Mouse (Mus musculus) lung, embryonic 16.5 days (tissue): ENCODE measurements at regions not wholly inside any gene's neighbourhood (a gene's known extent, or its start where the extent isn't known, plus 50 kb on each side); places are given as distances from the start of the nearest gene placed in this dataset.
"Not testable (repeated sequence)": the region's sequence is repeated elsewhere in the genome, so short reads cannot be mapped to it uniquely, and the experiment has no call there.

Source experiments
- ATAC-seq: fragments of 200-750 bp; cut with Nextera tagmentation; 2 replicates; pipeline ENCODE4 v1.8.0; 2017; ENCODE audit warnings: low read depth, mild to moderate bottlenecking, moderate library complexity
- H3K27ac ChIP-seq: fragments of 300-500 bp; sonication (generic); 2 replicates; pipeline ENCODE4 v1.5.1; 2014; ENCODE audit warnings: mild to moderate bottlenecking, control low read depth, low read length
- H3K27me3 ChIP-seq: fragments of 300-500 bp; sonication (generic); 2 replicates; pipeline ENCODE4 v1.6.1; 2014; ENCODE audit warnings: low read depth, low read length, mixed read lengths; ENCODE audit not compliant: control insufficient read depth, insufficient read depth
- H3K36me3 ChIP-seq: fragments of 300-500 bp; sonication (generic); 2 replicates; pipeline ENCODE4 v1.6.1; 2014; ENCODE audit warnings: low read length; ENCODE audit not compliant: control insufficient read depth, insufficient read depth
- H3K4me1 ChIP-seq: fragments of 300-500 bp; sonication (generic); replicated peaks from 2 replicates; pipeline ENCODE4 v1.6.1; 2014; ENCODE audit warnings: low read length, mixed read lengths; ENCODE audit not compliant: control insufficient read depth, insufficient read depth
- H3K4me2 ChIP-seq: fragments of 300-500 bp; sonication (generic); 2 replicates; pipeline ENCODE4 v1.6.1; 2014; ENCODE audit warnings: low read depth, low read length, control low read depth
- H3K4me3 ChIP-seq: fragments of 300-500 bp; sonication (generic); 2 replicates; pipeline ENCODE4 v1.5.1; 2014; ENCODE audit warnings: mild to moderate bottlenecking, low read length, control low read depth
- H3K9ac ChIP-seq: fragments of 300-500 bp; sonication (generic); 2 replicates; pipeline ENCODE4 v1.6.1; 2014; ENCODE audit warnings: low read length, control low read depth
- H3K9me3 ChIP-seq: fragments of 300-500 bp; sonication (generic); 2 replicates; pipeline ENCODE4 v1.6.1; 2016; ENCODE audit warnings: low read length; ENCODE audit not compliant: control insufficient read depth
- WGBS: fragments of 180-500 bp; shearing (Covaris S2); extraction: QIAGEN DNeasy Blood & Tissue Kit; methylation state at CpG from one replicate; pipeline ENCODE4 v1.1.7; 2014; 5-methylcytosine and 5-hydroxymethylcytosine counted together

- WGBS, result 62% methylated on average over 8 of the region's 8 CpGs
- Histone ChIP-seq H3K27ac (no peak overlapping the region), H3K36me3 (no peaks in the 10 kb centered on the region), H3K9ac (no peak overlapping the region), H3K4me1 (peaks cover 3% of the 10 kb centered on the region; the same call in 1 of the 2 replicates), H3K4me3 (no peak overlapping the region), H3K9me3 (no peaks in the 10 kb centered on the region), H3K4me2 (no peak overlapping the region), H3K27me3 (no peaks in the 10 kb centered on the region)
- ATAC-seq, result no peak
Observed at GRCm38 (mm10) chr16:29913357-29914010, 150.7 kb upstream of the Hes1 start.

GRCm38 (mm10) chr16:29915346-29915745 lies 148.8 kb upstream of the Hes1 start:
- no peak overlapping the region for H3K4me2 ChIP-seq
- 57% methylated on average over 11 of the region's 11 CpGs for WGBS
- no peaks in the 10 kb centered on the region for H3K27me3 ChIP-seq
- H3K27ac ChIP-seq, result no peak overlapping the region
- no peak overlapping the region for H3K4me3 ChIP-seq
- H3K36me3 ChIP-seq, result no peaks in the 10 kb centered on the region
- no peaks in the 10 kb centered on the region for H3K9me3 ChIP-seq
- peak; percentile 89 for ATAC-seq
- no peak overlapping the region for H3K9ac ChIP-seq
- H3K4me1 ChIP-seq, result 0 out of 2 replicates have a peak, but pooled peaks cover 3% of the 10 kb centered on the region

GRCm38 (mm10) chr16:29917989-29918388 lies 146.2 kb upstream of the Hes1 start:
- WGBS, result 55% methylated on average over 3 of the region's 3 CpGs
- no peaks in the 10 kb centered on the region for H3K27me3 ChIP-seq
- no peak overlapping the region for H3K4me2 ChIP-seq
- H3K4me1 ChIP-seq, result 0 out of 2 replicates have a peak, but pooled peaks cover 3% of the 10 kb centered on the region
- ATAC-seq, result no peak
- H3K36me3 ChIP-seq, result no peaks in the 10 kb centered on the region
- no peak overlapping the region for H3K9ac ChIP-seq
- no peaks in the 10 kb centered on the region for H3K9me3 ChIP-seq
- H3K27ac ChIP-seq, result no peak overlapping the region
- H3K4me3 ChIP-seq, result no peak overlapping the region

GRCm38 (mm10) chr16:29918396-29918795 lies 145.8 kb upstream of the Hes1 start:
- Histone ChIP-seq H3K36me3 (no peaks in the 10 kb centered on the region), H3K27ac (no peak overlapping the region), H3K4me1 (0 out of 2 replicates have a peak, but pooled peaks cover 3% of the 10 kb centered on the region), H3K27me3 (no peaks in the 10 kb centered on the region), H3K9ac (no peak overlapping the region), H3K4me2 (no peak overlapping the region), H3K4me3 (no peak overlapping the region), H3K9me3 (no peaks in the 10 kb centered on the region)
- ATAC-seq, result no peak
- WGBS, result 72% methylated on average over 6 of the region's 6 CpGs

GRCm38 (mm10) chr16:29920940-29921339 lies 143.2 kb upstream of the Hes1 start:
- peak overlapping the region; percentile 2; the same call in 1 of the 2 replicates for H3K27ac ChIP-seq
- no peaks in the 10 kb centered on the region for H3K36me3 ChIP-seq
- no peak overlapping the region for H3K4me3 ChIP-seq
- H3K4me1 ChIP-seq, result no peaks in the 10 kb centered on the region
- H3K9me3 ChIP-seq, result no peaks in the 10 kb centered on the region
- no peak overlapping the region for H3K9ac ChIP-seq
- 64% methylated on average over 5 of the region's 5 CpGs for WGBS
- ATAC-seq, result no peak
- no peaks in the 10 kb centered on the region for H3K27me3 ChIP-seq
- no peak overlapping the region for H3K4me2 ChIP-seq

GRCm38 (mm10) chr16:29921385-29921784 lies 142.8 kb upstream of the Hes1 start:
- no peak for ATAC-seq
- no peaks in the 10 kb centered on the region for H3K9me3 ChIP-seq
- H3K4me1 ChIP-seq, result no peaks in the 10 kb centered on the region
- peak overlapping the region; percentile 2; the same call in 1 of the 2 replicates for H3K27ac ChIP-seq
- no peak overlapping the region for H3K4me2 ChIP-seq
- H3K36me3 ChIP-seq, result no peaks in the 10 kb centered on the region
- no peak overlapping the region for H3K4me3 ChIP-seq
- WGBS, result 34% methylated on average over 3 of the region's 3 CpGs
- H3K27me3 ChIP-seq, result no peaks in the 10 kb centered on the region
- no peak overlapping the region for H3K9ac ChIP-seq

- not testable (repeated sequence) for H3K4me3 ChIP-seq, ATAC-seq, H3K9me3 ChIP-seq, H3K27ac ChIP-seq, H3K4me1 ChIP-seq, H3K36me3 ChIP-seq, H3K27me3 ChIP-seq, H3K4me2 ChIP-seq, H3K9ac ChIP-seq
- WGBS, result 84% methylated on average over 11 of the region's 11 CpGs
Observed at GRCm38 (mm10) chr16:29927276-29927675, 136.9 kb upstream of the Hes1 start.

- peaks cover 3% of the 10 kb centered on the region; the same call in 1 of the 2 replicates for H3K9me3 ChIP-seq
Observed at GRCm38 (mm10) chr16:29928291-29928690, 135.9 kb upstream of the Hes1 start.

GRCm38 (mm10) chr16:29931746-29932351 lies 132.3 kb upstream of the Hes1 start:
- no peak overlapping the region for H3K4me2 ChIP-seq
- H3K36me3 ChIP-seq, result no peaks in the 10 kb centered on the region
- H3K9ac ChIP-seq, result no peak overlapping the region
- no peak for ATAC-seq
- H3K27ac ChIP-seq, result no peak overlapping the region
- H3K9me3 ChIP-seq, result peaks cover 3% of the 10 kb centered on the region; the same call in 1 of the 2 replicates
- no peak overlapping the region for H3K4me3 ChIP-seq
- H3K27me3 ChIP-seq, result no peaks in the 10 kb centered on the region
- no peaks in the 10 kb centered on the region for H3K4me1 ChIP-seq
- 58% methylated on average over 10 of the region's 10 CpGs for WGBS

More at GRCm38 (mm10) chr16:29928291-29928690, 135.9 kb upstream of the Hes1 start:
- H3K27ac ChIP-seq, result no peak overlapping the region
- no peak overlapping the region for H3K9ac ChIP-seq
- H3K27me3 ChIP-seq, result no peaks in the 10 kb centered on the region
- no peaks in the 10 kb centered on the region for H3K4me1 ChIP-seq
- WGBS, result 85% methylated on average over 4 of the region's 4 CpGs
- H3K4me3 ChIP-seq, result no peak overlapping the region
- H3K36me3 ChIP-seq, result no peaks in the 10 kb centered on the region
- ATAC-seq, result no peak
- no peak overlapping the region for H3K4me2 ChIP-seq
